Mouse (Mus musculus): ENCODE measurements at regions not wholly inside any gene's neighbourhood (a gene's known extent, or its start where the extent isn't known, plus 50 kb on each side); places are given as distances from the start of the nearest gene placed in this dataset.

- Histone ChIP-seq H3K36me3 (replicated peaks in 1 of 2; ENCODE audit: control insufficient read depth in 1 of 2, insufficient read depth in 1 of 2, low read length in 1 of 2) (no peaks in the 10 kb centered on the region), H3K27ac (ENCODE audit: insufficient read depth, low read depth) (no peak overlapping the region), H3K9me3 (replicated peaks; ENCODE audit: low read length) (peaks cover 10% of the 10 kb centered on the region), H3K27me3 (replicated peaks) (no peaks in the 10 kb centered on the region), H3K4me3 (replicated peaks in 1 of 3; ENCODE audit: low read depth in 2 of 3, low read length in 2 of 3, poor library complexity in 1 of 3) (no peak overlapping the region), H3K4me2 (ENCODE audit: insufficient read depth, low read depth, poor library complexity, severe bottlenecking) (no peak overlapping the region), H3K4me1 (ENCODE audit: control insufficient read depth in 1 of 2, insufficient read depth in 2 of 2) (no peaks in the 10 kb centered on the region), H3K79me2 (replicated peaks; ENCODE audit: control insufficient read depth, extremely low read depth, insufficient read depth, poor library complexity, severe bottlenecking) (no peaks in the 10 kb centered on the region), H3K9ac (ENCODE audit: insufficient read depth, low read depth) (no peak overlapping the region)
- DNase-seq (ENCODE audit: extremely low read depth), result no peak
- dilution Hi-C loops (cut with MboI; ENCODE audit: extremely low pct_ligation_motif_present, extremely low pct_unique_long_range_greater_than_20kb, low sequenced_read_pairs) (no loop called here), in situ Hi-C loops (cut with MboI; ENCODE audit: low pct_ligation_motif_present, low pct_unique_long_range_greater_than_20kb, low sequenced_read_pairs) (no loop called here)
- TF ChIP-seq ETS1 (conservative IDR thresholded peaks at IDR 0.05; ENCODE audit: low read depth, low read length) (no peak), E2F4 (IDR thresholded peaks at IDR 0.05; ENCODE audit: insufficient replicate concordance, low read depth, low read length) (no peak), RCOR1 (conservative IDR thresholded peaks at IDR 0.05; ENCODE audit: low read depth, low read length) (no peak), BHLHE40 (IDR thresholded peaks at IDR 0.05; ENCODE audit: low read depth, low read length) (no peak), RAD21 (IDR thresholded peaks at IDR 0.05; ENCODE audit: low read depth, low read length) (no peak), TBP (conservative IDR thresholded peaks at IDR 0.05; ENCODE audit: low read depth, low read length) (no peak), MEF2A (IDR thresholded peaks at IDR 0.05; ENCODE audit: borderline replicate concordance, low read depth, low read length) (no peak)
Observed at GRCm38 (mm10) chr17:79206111-79206510, 148.8 kb downstream of the Cdc42ep3 start.

- H3K9me3 ChIP-seq (replicated peaks; ENCODE audit: low read length), result peaks cover 7% of the 10 kb centered on the region
- no peak overlapping the region for H3K27ac ChIP-seq (ENCODE audit: insufficient read depth, low read depth)
- H3K4me1 ChIP-seq (ENCODE audit: control insufficient read depth in 1 of 2, insufficient read depth in 2 of 2), result no peaks in the 10 kb centered on the region
- no peaks in the 10 kb centered on the region for H3K27me3 ChIP-seq (replicated peaks)
- DNase-seq (ENCODE audit: extremely low read depth), result no peak
- TF ChIP-seq MAX (IDR thresholded peaks at IDR 0.05; ENCODE audit: low read length) (no peak), BHLHE40 (IDR thresholded peaks at IDR 0.05; ENCODE audit: low read depth, low read length) (no peak), USF1 (IDR thresholded peaks at IDR 0.05; ENCODE audit: low read depth, low read length) (no peak), JUND (conservative IDR thresholded peaks at IDR 0.05; ENCODE audit: low read depth, low read length) (no peak), SIN3A (IDR thresholded peaks at IDR 0.05; ENCODE audit: low read length) (no peak), ELF1 (IDR thresholded peaks at IDR 0.05; ENCODE audit: low read depth, low read length) (no peak), USF2 (conservative IDR thresholded peaks at IDR 0.05; ENCODE audit: low read depth, low read length) (no peak), TBP (conservative IDR thresholded peaks at IDR 0.05; ENCODE audit: low read depth, low read length) (no peak), PAX5 (IDR thresholded peaks at IDR 0.05; ENCODE audit: low read length) (no peak), POLR2A (IDR thresholded peaks at IDR 0.05; ENCODE audit: low read depth, low read length) (no peak)
- in situ Hi-C loops (cut with MboI; ENCODE audit: low pct_ligation_motif_present, low pct_unique_long_range_greater_than_20kb, low sequenced_read_pairs), result no loop called here
- H3K79me2 ChIP-seq (replicated peaks; ENCODE audit: control insufficient read depth, extremely low read depth, insufficient read depth, poor library complexity, severe bottlenecking), result no peaks in the 10 kb centered on the region
- dilution Hi-C loops (cut with MboI; ENCODE audit: extremely low pct_ligation_motif_present, extremely low pct_unique_long_range_greater_than_20kb, low sequenced_read_pairs), result no loop called here
- no peak overlapping the region for H3K4me2 ChIP-seq (ENCODE audit: insufficient read depth, low read depth, poor library complexity, severe bottlenecking)
- H3K9ac ChIP-seq (ENCODE audit: insufficient read depth, low read depth), result no peak overlapping the region
- no peak overlapping the region for H3K4me3 ChIP-seq (replicated peaks in 1 of 3; ENCODE audit: low read depth in 2 of 3, low read length in 2 of 3, poor library complexity in 1 of 3)
- no peaks in the 10 kb centered on the region for H3K36me3 ChIP-seq (replicated peaks in 1 of 2; ENCODE audit: control insufficient read depth in 1 of 2, insufficient read depth in 1 of 2, low read length in 1 of 2)
Observed at GRCm38 (mm10) chr17:79199814-79200491, 148.2 kb downstream of the Qpct start.
